Mouse (Mus musculus) stomach, embryonic 15.5 days (tissue): ENCODE measurements around the gene Cyp2w1. TPM values are rescaled to one million over a fixed set of nuclear protein-coding genes. Genes with fewer than 3 reads are reported as not detected.
A peak's percentile ranks its signal among the peaks of the same experiment; 100 is the strongest.

ENCODE experiments used
- ATAC-seq: fragments of 200-750 bp; cut with Nextera tagmentation; 2 replicates; pipeline ENCODE4 v1.8.0; 2017; ENCODE audit warnings: low read depth, moderate number of reproducible peaks, moderate TSS enrichment; ENCODE audit not compliant: insufficient read depth, low FRiP score
- H3K27ac ChIP-seq: fragments of 300-500 bp; sonication (generic); 2 replicates; pipeline ENCODE4 v1.5.1; 2015; ENCODE audit warnings: mild to moderate bottlenecking, inconsistent platforms
- H3K27me3 ChIP-seq: fragments of 300-500 bp; sonication (generic); replicated peaks from 2 replicates; pipeline ENCODE4 v1.6.1; 2015; ENCODE audit warnings: inconsistent platforms
- H3K36me3 ChIP-seq: fragments of 300-500 bp; sonication (generic); 2 replicates; pipeline ENCODE4 v1.6.1; 2015; ENCODE audit warnings: inconsistent platforms
- H3K4me1 ChIP-seq: fragments of 300-500 bp; sonication (generic); 2 replicates; pipeline ENCODE4 v1.6.1; 2015; ENCODE audit warnings: inconsistent platforms
- H3K4me2 ChIP-seq: fragments of 300-500 bp; sonication (generic); 2 replicates; pipeline ENCODE4 v1.6.1; 2015; ENCODE audit warnings: mild to moderate bottlenecking, inconsistent platforms
- H3K4me3 ChIP-seq: fragments of 300-500 bp; sonication (generic); replicated peaks from 2 replicates; pipeline ENCODE4 v1.5.1; 2015; ENCODE audit warnings: inconsistent platforms
- H3K9ac ChIP-seq: fragments of 300-500 bp; sonication (generic); 2 replicates; pipeline ENCODE4 v1.6.1; 2015; ENCODE audit warnings: inconsistent platforms
- H3K9me3 ChIP-seq: fragments of 300-500 bp; sonication (generic); 2 replicates; pipeline ENCODE4 v1.6.1; 2016; ENCODE audit warnings: inconsistent platforms
- WGBS: fragments of 180-500 bp; shearing (Covaris S2); methylation state at CpG from one replicate; pipeline ENCODE4 v1.1.7; 2015; 5-methylcytosine and 5-hydroxymethylcytosine counted together
- polyA plus RNA-seq: library from polyadenylated mRNA; unstranded; fragments of >200 nt; fragmentation: Nextera tagmentation; extraction: Ambion mirVana; gene quantifications from 2 replicates; pipeline ENCODE4 v1.2.1, GENCODE M21; 2015

The Cyp2w1 gene
- 8.5 and 11.6 TPM in 2 replicates for polyA plus RNA-seq

DNA sequence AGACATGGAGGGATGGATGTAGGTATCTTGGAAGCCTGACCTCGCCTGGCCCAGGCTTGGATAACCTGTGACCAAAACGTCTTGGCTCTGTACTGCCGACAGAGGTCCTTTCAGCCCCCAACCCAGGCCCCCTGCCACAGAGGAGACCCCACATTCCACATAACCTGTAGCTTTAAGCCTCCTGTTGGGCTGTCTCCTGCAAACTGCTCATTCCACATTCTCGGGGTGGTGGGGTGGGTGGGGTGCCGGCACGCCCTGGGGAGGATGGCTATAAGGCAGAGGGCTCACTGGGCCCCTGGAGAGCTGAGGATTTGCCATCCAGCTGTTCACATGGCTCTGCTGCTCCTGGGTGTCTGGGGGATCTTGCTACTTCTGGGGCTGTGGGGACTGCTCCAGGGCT lies at the start of gene Cyp2w1:
Cyp2w1 (plus strand) TSS at position 301 of the 400 bp plus-strand sequence.
- ATAC-seq = no peak
- Histone ChIP-seq H3K4me1 (peaks cover 31% of the 10 kb centered on the region), H3K36me3 (no peaks in the 10 kb centered on the region), H3K27ac (peak within 1 kb of the TSS; percentile 83), H3K4me2 (peak within 1 kb of the TSS; percentile 43), H3K4me3 (peak within 1 kb of the TSS; percentile 13), H3K9ac (no peak within 1 kb of the TSS), H3K27me3 (no peaks in the 10 kb centered on the region), H3K9me3 (no peaks in the 10 kb centered on the region)
- WGBS = 35% methylated on average over 6 of the region's 6 CpGs

DNA sequence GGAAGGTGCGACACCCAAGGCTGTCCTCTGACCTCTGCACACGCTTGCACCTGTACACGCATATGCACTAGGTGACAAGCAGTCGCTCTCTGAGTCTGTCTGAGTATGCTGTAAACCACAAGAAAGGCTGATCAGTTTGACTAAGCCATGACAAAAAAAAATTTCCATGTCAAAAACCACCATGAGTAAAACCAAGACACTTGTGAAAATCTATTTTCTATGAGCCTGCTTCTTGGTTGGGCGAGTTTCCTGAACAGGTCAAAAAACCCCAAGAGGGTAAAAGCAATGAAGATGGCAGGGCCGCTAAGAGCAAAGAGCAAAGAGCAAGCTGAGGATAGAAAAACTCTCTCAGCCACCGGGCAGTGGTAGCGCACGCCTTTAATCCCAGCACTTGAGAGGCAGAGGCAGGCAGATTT lies 48.8 kb upstream of the Cyp2w1 start:
- H3K9ac ChIP-seq = no peak overlapping the region
- no peaks in the 10 kb centered on the region for H3K4me1 ChIP-seq
- no peak overlapping the region for H3K27ac ChIP-seq
- 85% methylated on average over 9 of the region's 9 CpGs for WGBS
- H3K36me3 ChIP-seq = no peaks in the 10 kb centered on the region
- no peak for ATAC-seq
- H3K4me3 ChIP-seq = no peak overlapping the region
- H3K4me2 ChIP-seq = no peak overlapping the region
- H3K9me3 ChIP-seq = no peaks in the 10 kb centered on the region
- no peaks in the 10 kb centered on the region for H3K27me3 ChIP-seq

DNA sequence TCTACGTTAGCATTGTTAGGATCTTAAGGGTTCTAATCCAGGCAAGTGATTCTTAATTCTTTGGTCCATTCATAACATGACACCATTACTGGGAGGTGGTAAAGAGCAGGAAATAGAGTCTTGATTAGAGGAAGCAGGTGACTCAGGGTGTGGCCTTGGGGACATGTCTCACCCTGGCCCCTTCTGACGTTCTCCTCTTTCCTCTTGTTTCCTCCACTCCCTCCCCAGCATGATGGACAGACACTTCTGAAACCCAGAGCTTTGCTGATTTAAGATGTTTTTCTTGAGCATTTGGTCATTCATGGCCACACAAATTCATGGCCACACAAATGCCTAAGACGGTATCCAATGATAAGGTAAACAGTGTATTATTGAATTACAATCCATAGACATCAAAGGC lies 42.5 kb upstream of the Cyp2w1 start:
- 57% methylated on average over 3 of the region's 3 CpGs for WGBS
- H3K4me3 ChIP-seq = no peak overlapping the region
- no peaks in the 10 kb centered on the region for H3K4me1 ChIP-seq
- H3K27me3 ChIP-seq = no peaks in the 10 kb centered on the region
- no peak for ATAC-seq
- no peak overlapping the region for H3K4me2 ChIP-seq
- no peaks in the 10 kb centered on the region for H3K36me3 ChIP-seq
- H3K27ac ChIP-seq = no peak overlapping the region
- no peaks in the 10 kb centered on the region for H3K9me3 ChIP-seq
- no peak overlapping the region for H3K9ac ChIP-seq

DNA sequence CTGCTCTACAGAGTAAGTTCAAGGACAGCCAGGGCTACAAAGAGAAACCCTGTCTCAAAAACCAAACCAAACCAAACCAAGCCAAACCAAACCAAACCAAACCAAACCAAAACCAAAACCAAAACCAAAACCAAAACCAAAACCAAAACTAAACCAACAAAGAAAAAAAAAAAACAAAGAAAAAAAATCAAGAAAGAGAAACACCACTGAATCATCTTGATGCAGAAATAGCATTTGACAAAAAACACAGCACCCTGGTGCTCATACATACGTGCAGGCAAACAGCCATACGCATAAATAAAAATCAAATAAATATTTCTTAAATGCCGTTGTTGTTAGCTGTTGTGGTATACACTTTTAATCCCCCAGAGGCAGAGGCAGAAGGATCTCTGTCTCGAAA lies 41.9 kb upstream of the Cyp2w1 start:
- ATAC-seq = no peak
- 84% methylated on average over 4 of the region's 4 CpGs for WGBS
- Histone ChIP-seq H3K9ac (no peak overlapping the region), H3K4me1 (no peaks in the 10 kb centered on the region), H3K36me3 (no peaks in the 10 kb centered on the region), H3K4me2 (no peak overlapping the region), H3K27me3 (no peaks in the 10 kb centered on the region), H3K9me3 (no peaks in the 10 kb centered on the region), H3K27ac (no peak overlapping the region), H3K4me3 (no peak overlapping the region)

DNA sequence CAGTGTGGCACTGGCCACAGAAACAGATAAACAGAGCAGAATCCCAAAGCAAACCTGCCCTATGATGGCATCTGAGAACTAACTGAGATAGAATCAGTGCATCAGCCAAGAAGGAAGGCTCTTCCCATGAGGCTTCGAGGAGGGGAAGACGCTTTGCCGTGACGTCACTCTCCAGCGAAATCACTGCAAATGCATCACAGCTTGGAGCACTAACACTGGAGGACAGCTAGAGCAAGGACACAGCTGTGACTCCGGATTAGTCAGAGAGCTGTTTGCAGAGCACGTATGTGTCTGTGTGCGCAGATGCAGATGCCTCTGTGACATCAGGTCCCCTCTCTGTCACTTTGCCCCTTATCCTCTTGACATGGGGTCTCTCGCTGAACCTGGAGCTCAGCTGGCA lies 40.6 kb upstream of the Cyp2w1 start:
- no peaks in the 10 kb centered on the region for H3K9me3 ChIP-seq
- no peak overlapping the region for H3K4me2 ChIP-seq
- 84% methylated on average over 9 of the region's 9 CpGs for WGBS
- H3K27ac ChIP-seq = no peak overlapping the region
- ATAC-seq = no peak
- no peak overlapping the region for H3K9ac ChIP-seq
- H3K4me3 ChIP-seq = no peak overlapping the region
- H3K27me3 ChIP-seq = no peaks in the 10 kb centered on the region
- H3K36me3 ChIP-seq = no peaks in the 10 kb centered on the region
- no peaks in the 10 kb centered on the region for H3K4me1 ChIP-seq

DNA sequence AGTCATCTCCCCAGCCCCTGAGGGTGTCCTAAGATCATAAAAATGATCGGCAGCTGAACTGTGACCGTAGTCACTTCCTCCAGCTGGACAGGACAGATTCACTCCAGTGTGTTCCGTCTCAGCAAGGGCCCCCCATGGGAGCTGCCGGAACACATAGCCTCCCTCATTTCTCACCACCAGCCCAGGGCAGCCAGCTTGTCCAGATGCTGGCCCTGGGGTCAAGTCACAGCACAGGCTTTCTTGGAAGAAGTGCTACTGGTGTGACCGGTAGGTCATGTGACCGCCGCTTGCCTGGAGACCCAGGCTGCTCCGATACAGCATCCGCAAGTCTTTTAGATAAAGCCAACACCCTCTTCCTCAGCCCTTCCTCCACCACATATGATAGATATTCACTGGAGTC lies 38.9 kb upstream of the Cyp2w1 start:
- Histone ChIP-seq H3K27me3 (no peaks in the 10 kb centered on the region), H3K4me3 (no peak overlapping the region), H3K4me2 (no peak overlapping the region), H3K9ac (no peak overlapping the region), H3K9me3 (no peaks in the 10 kb centered on the region), H3K36me3 (no peaks in the 10 kb centered on the region), H3K4me1 (peaks cover 9% of the 10 kb centered on the region; the same call in 1 of the 2 replicates), H3K27ac (no peak overlapping the region)
- 72% methylated on average over 9 of the region's 9 CpGs for WGBS
- ATAC-seq = no peak

DNA sequence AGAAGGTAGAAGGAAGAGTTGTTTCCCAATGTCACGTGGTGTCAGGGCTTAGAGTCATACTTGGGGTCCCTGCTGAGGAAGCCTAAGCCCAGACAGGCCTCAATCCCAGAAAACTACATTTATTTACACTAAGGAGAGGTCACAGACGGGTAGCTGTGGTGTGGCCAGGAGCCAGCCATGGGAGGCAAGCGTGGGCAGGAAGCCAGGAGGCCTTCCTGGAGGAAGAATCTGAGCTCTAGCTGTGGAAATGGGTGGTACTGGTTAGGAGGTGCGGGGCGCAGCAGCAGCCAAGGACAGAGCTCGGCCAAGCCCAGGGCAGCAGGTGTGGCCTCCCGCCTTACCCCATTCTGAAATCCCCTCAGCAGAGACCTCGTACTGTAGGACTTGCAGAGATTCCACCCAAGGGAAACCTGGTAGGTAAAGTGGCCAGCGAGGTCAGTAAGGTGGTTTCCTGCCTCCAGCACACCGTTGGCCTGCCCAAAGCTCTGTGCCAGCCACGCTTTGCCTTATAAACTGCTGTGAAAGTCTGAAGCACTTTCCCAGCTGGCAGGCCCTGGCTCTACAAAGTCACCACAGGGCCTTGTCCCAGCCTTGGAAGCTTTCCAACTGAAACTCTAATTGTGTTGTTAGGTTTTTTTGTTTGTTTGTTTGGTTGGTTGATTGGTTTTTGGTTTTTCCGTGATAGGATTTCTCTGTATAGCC lies 37.3 kb upstream of the Cyp2w1 start:
- H3K4me3 ChIP-seq = no peak overlapping the region
- H3K9ac ChIP-seq = no peak overlapping the region
- no peak overlapping the region for H3K4me2 ChIP-seq
- no peak for ATAC-seq
- H3K4me1 ChIP-seq = peaks cover 9% of the 10 kb centered on the region; the same call in 1 of the 2 replicates
- no peak overlapping the region for H3K27ac ChIP-seq
- WGBS = 75% methylated on average over 12 of the region's 12 CpGs
- no peaks in the 10 kb centered on the region for H3K27me3 ChIP-seq
- H3K36me3 ChIP-seq = no peaks in the 10 kb centered on the region
- no peaks in the 10 kb centered on the region for H3K9me3 ChIP-seq

DNA sequence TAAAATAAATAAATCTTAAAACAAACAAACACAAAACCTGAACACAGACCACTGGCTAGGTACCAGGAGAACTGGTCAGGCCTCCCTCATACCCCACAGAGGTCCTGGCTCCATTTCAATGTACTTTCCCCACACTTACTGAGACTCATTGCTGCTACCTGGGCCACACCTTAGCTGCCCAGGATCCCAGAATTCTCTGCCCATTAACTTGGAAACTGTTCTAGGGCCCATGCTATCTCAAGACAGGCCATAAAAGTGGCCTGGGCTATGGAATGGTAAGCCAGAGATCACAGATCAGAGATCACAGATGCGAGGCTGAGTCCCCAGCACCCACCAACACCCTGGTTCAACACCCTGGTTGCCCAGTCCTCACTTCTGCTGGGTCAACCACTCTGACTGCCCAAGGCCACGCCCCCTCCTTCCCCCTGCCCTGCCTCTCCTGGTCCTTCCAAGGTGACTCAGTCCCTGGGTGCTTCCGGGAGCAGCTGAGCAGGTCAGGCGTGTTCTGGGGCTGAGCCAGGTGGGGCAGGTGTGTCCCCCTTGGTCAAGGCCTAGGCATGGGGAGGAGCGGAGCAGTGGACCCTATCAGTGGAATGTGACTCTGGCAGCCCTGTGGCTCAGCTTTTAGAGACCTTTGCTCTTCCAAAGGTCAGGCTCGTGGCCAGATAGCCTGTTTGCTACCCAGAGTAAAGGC lies 35.3 kb upstream of the Cyp2w1 start:
- WGBS = 46% methylated on average over 6 of the region's 6 CpGs
- Histone ChIP-seq H3K27ac (peak overlapping the region; percentile 74), H3K4me1 (peaks cover 9% of the 10 kb centered on the region; the same call in 1 of the 2 replicates), H3K4me2 (no peak overlapping the region), H3K27me3 (no peaks in the 10 kb centered on the region), H3K9ac (no peak overlapping the region), H3K36me3 (no peaks in the 10 kb centered on the region), H3K9me3 (no peaks in the 10 kb centered on the region), H3K4me3 (no peak overlapping the region)
- ATAC-seq = peak; percentile 90

DNA sequence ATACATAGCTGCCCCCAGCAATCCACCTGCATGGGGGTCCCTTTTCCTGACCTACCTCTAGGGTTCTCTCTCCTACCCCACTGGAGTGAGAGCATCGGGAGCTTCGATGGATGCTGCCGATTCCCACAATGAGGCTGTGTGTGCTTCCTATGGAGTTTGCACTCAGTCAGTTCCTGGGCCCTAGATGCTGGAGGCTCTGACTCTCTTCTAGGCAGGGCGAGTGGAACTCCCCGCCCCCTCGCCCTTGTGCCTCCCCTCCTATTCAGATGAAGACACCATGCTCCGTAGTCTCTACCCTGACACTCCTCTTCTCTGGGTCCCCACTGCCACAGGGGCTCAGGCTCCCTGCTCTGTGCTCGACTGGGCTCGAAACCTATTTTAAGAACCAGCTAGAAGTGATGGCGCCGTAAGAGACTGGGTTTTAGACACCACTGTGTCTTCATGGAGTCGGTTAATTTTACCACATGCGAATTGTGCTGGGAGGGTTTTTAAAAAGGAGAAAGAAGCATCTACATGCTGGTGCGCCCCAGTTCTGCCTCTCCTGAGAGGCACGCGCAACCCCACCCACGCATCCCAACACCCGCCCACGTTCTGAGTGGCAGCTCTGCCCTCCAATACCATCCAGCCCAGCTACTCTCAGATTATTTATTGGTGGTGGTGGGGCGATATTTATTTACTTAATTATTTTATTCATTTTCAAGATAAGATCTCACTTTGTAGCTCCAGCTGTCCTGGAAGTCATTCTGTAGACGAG lies 34.5 kb upstream of the Cyp2w1 start:
- no peaks in the 10 kb centered on the region for H3K36me3 ChIP-seq
- peak; percentile 16; the same call in 1 of the 2 replicates for ATAC-seq
- H3K27ac ChIP-seq = peak overlapping the region; percentile 74
- H3K9ac ChIP-seq = no peak overlapping the region
- no peaks in the 10 kb centered on the region for H3K9me3 ChIP-seq
- WGBS = 66% methylated on average over 21 of the region's 21 CpGs
- no peak overlapping the region for H3K4me2 ChIP-seq
- H3K4me3 ChIP-seq = no peak overlapping the region
- peaks cover 9% of the 10 kb centered on the region; the same call in 1 of the 2 replicates for H3K4me1 ChIP-seq
- no peaks in the 10 kb centered on the region for H3K27me3 ChIP-seq

DNA sequence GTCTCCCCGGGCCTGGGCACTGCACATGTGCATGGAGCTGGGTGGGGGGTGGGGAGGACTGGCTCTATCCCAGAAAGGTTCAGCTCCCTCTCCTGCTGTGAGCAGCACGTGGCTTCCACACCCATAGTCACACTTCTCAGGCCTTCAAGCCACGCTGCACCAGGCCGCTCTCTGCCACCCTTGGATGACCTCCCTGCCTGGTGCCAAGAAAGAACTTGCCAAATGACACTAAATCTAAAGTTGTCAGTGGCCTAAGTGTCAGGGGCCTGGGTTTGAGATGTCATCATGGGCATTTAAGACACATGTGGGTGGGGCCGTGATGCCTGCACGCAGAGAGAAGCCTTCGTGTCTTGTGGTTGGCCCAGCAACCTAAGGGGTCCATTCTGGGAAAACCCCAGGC lies 32.0 kb upstream of the Cyp2w1 start:
- no peaks in the 10 kb centered on the region for H3K36me3 ChIP-seq
- H3K4me1 ChIP-seq = peaks cover 24% of the 10 kb centered on the region
- no peak overlapping the region for H3K9ac ChIP-seq
- H3K4me3 ChIP-seq = no peak overlapping the region
- ATAC-seq = no peak
- 72% methylated on average over 7 of the region's 7 CpGs for WGBS
- no peak overlapping the region for H3K4me2 ChIP-seq
- no peak overlapping the region for H3K27ac ChIP-seq
- no peaks in the 10 kb centered on the region for H3K9me3 ChIP-seq
- H3K27me3 ChIP-seq = peaks cover 14% of the 10 kb centered on the region

DNA sequence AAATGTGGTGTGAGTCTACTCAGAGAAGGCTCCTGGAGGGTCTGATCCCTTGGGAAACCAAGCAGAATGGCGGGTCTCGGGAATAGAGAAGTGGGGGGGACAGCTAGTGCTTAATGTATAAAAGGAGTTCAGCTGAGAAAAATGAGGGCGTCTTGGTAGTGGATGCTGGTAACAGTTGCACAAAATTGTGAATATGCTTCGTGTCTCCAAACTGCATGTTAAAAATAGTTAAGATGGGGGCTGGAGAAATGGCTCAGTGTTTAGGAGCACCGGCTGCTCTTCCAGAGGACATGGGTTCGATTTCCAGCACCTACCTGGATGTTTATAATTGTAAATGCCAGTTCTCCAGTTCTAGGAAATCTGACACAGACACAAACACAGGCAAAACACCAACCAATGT lies 31.1 kb upstream of the Cyp2w1 start:
- ATAC-seq = no peak
- H3K4me2 ChIP-seq = no peak overlapping the region
- no peak overlapping the region for H3K4me3 ChIP-seq
- H3K9ac ChIP-seq = no peak overlapping the region
- 85% methylated on average over 6 of the region's 6 CpGs for WGBS
- no peak overlapping the region for H3K27ac ChIP-seq
- peaks cover 14% of the 10 kb centered on the region for H3K27me3 ChIP-seq
- no peaks in the 10 kb centered on the region for H3K9me3 ChIP-seq
- H3K36me3 ChIP-seq = no peaks in the 10 kb centered on the region
- peaks cover 28% of the 10 kb centered on the region for H3K4me1 ChIP-seq
